Mouse (Mus musculus): ENCODE results near the gene Erich4.

GRCm38 (mm10) chr7:25649839-25650238 lies 34.1 kb upstream of the Erich4 start:
- no peak for TF ChIP-seq CTCF (IDR thresholded peaks at IDR 0.05; ENCODE audit: low read depth)
- TF ChIP-seq EP300 (IDR thresholded peaks at IDR 0.05; ENCODE audit: low read depth): no peak

All from heart, postnatal 0 days (tissue).